Mouse (Mus musculus) frontal cortex, postnatal 25 days (tissue): ENCODE results near the gene Cks1b.
A peak's percentile ranks its signal among the peaks of the same experiment; 100 is the strongest.
"Not testable (repeated sequence)": the region's sequence is repeated elsewhere in the genome, so short reads cannot be mapped to it uniquely, and the experiment has no call there.

Experiments used
- DNase-seq, 2 experiments: peaks; one replicate each; pipeline ENCODE4 v3.0.0; 2022; ENCODE audit warnings: low spot score in 2 of 2

Gene Cks1b

DNA sequence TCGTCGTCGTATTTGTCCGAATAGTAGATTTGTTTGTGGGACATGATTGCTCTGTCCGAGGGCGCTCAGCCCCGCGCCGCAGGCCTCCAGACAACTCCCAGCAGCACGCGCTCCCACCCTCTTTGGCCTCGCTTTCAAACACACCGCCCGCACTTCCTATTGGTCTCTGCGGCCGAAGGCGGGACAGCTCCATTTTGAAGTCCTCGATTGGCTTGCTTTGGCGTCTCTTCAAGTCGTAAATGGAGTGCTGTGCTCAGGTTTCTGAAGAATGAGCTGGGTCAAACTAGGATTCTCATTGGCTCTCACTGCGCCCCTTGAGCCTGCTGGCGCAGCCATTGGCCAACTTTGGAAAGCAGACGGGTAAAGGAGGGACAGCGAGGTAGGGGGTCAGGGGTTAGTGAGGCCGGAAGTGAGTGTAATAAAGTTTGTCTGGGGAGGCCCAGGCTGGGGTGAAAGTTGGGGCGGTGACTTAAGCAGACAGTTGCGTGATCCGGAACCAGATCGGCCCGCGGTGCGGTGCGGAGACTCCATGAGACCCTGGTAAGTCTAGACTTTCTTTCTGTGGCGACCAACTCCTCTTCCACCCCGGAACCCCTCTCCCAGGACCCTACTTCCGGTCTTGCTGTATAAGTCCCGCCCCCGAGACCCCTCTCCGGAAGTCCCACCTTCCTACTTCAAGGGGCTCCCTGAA, at the start of gene Cks1b, which contains the start of gene Shc1:
Cks1b (minus strand) TSS at position 214 of the 691 bp plus-strand sequence.
Shc1 (plus strand) TSS at position 274 of the 691 bp plus-strand sequence.
- peak; percentile 80 to 85 for DNase-seq

DNA sequence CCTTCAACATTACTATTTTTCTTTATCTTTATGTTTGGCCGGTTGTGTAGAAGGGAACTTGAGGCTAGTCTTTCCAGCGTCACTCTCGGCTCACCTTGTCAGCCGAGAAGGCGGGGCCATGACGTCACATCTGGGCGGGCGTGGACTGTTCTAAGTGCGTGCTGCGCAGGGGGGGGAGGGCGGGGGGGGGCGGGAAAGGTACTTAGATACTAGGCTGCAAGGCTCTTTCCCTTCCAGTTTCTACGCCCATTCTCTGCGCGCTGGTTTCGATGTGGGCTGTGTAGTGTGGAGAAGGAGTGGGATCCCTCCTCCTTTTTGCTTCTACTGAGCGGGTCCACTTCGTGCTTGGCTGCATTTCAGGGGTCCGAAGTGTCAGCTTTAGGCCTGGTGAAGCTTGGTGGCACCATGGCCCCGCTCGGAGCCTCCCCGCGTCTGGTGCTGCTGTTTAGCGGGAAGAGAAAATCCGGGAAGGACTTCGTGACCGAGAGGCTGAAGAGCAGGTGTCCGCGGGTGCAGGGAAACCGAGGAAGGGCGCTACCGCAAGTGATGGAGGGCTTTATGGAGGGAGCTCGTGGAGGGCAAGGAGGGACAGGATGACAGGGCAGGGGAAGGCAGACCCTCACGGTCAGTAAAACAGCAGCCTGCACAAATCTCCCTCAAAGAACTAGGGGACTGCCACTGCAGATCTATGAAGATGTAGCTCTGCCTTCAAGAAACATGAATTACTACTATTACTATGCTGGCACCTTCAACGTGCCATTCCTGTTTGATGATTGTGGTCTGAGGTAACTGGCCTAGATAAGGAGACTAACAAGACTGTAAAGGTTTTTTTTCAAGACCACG, 41.0 kb upstream of the Cks1b start:
- peak; percentile 73 to 80 for DNase-seq

DNA sequence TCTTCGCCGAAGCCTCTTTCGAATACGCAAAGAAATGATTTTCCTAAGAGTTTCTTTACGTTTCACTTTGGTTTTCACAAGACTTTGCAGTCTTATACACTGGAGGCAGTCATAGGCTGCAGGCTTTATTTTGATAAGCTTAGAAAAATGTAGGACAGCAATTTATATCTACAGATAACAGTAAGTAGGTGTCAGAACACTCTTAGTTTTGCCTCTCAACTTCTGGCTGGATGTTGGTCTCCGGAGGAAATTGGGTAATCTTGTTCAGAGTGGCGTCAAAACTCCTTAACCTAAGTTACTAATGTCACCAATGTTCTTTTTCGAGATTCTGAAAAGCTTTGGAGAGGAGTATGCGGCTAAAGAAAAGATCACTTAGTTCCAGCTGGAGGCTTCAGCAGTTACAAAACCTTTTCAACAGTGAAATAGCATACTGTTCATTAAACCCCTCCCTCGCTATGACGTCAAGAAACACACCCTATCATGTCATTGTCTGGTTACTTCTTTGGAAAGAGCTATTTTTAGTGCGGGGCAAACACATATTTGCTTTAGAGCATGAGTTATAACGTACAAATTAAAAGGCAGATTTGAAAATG, 40.3 kb upstream of the Cks1b start:
- DNase-seq: no peak

DNA sequence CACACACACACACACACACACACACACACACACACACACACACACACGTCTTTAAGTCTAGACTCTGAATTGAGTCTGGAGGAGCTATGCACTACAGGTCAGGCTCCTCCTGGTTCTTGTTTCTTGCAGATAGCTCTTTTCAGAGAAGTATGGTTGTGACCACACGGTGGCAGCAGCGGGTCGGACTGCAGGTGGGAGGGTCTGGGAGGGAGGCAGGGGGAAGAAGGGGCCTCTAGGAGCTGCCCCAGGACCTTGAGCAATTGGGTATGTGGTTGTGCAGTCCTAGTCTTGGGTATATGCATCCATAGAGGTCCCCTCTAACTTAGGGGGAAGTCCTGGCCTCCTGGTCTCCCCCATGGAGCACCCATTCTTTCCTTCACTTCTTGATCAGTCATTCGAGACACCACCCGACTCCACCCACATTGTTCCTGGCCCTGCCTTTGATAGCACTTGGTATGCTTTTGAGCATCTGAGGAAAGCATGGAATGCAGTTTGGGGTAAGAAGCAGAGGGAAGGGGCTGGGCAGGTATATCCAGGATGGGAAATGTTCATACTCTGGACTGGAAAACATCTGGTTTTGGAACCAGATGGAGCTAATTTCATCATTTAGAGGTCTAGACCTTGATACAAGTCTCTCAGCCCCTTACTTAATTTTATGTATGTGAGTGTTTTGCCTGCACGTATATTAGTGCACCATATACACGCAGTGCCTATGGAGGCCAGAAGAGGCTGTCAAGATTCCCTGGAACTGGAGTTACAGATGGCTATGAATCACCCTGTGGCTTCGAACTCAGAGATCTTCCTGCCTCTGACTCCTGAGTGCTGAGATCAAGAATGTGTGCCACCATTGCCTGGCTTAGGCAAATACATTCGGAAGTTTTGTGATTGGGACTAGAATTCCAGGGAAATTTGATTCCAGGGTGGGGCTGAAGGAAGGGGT, 38.8 kb upstream of the Cks1b start:
- peak; percentile 39 to 45 for DNase-seq

DNA sequence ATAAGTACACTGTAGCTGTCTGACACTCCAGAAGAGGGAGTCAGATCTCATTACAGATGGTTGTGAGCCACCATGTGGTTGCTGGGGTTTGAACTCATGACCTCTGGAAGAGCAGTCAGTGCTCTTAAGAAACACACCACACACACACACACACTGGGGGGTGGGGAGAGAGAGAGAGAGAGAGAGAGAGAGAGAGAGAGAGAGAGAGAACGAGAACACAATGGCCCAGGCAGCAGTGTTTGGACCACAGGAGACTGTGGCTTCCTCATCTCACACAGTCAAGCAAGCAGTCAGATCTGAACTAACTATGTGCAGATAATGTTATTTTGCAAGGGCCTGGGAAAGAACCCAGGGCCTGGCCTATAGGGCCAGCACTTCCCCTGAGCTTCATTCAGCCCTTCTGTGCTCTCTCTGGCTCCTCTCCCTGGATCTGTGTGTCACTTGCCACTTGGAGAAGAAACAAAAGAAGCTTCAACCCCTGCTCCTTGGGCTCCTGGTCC, 37.7 kb upstream of the Cks1b start:
- DNase-seq: no peak

DNA sequence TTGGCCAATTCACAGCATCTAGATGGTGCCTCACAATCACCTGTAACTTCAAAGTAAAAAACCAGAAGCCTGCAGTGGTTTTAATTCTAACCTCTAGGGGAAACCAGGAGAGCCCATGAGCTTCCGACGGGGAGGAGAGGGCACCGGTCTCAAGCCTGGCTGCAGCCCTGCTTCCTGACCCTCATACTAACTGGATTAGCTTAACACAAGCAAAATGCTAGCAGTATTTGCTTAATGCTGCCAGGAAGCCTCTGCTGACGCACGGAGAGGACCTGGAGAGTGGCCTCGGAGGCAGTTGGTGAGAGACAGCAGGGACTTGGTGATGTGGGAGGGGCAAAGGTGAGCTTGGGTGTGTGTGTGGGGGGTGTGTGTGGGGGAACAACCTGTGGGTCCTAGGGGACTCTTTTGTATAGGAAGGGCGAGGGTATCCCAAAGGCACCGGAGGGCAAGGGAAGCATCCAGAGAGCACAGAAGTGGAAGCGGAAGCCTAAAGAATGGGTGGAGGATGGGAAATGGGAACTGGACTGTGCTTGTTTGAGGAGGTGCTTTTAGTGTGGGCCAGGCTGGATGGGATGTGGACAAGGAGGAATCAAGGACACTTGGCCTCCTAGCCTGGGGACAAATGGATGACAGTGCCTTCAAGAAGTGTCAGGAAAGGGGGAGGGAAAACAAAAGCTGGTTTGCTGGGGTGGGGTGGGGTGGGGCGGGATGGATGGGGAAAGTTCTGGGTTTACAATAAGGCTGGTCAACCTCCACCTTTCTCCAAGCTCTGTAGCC, 36.4 kb upstream of the Cks1b start, which contains the start of gene Pmvk:
Pmvk (plus strand) TSS at position 141 of the 777 bp plus-strand sequence.
- DNase-seq: no peak

DNA sequence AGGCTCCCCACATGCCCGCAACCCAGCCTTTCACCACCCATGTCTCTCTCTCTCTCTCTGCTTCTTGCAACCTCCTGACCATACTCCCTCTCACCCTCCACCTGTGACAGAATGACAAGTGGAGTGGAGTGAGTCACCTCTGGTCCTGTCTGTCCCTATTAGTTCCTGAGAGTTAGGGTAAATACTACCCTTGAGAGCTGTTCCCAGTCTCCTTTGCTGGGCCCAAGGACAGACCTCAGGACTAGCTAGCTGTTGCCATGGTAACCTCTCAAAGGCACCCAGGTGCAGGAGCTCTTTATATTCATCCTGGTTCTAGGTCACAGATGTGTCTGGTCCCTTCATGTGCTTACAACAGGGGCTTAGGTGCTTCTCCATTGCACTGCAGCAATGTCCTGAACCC, 33.7 kb upstream of the Cks1b start:
- no peak for DNase-seq

DNA sequence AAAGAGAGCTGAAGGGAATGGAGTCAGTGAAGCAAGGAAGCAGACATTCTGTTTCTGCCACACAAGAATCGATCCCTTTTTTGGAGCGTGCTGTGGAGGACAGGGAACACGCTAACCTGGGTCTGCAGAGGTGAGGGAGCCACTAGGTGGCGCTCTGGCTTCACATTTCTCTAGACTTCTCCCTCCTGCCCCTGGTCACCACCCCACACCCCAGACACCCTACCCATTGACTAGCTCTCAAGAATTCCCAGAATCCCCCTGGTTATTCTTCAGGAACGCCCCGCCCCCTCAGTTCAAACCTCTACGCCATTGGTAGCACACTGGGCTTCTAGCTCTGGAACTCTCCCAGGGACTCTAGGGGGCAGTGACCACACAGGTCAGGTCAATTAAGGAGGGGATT, 31.4 kb upstream of the Cks1b start:
- DNase-seq: peak; percentile 58 to 63

DNA sequence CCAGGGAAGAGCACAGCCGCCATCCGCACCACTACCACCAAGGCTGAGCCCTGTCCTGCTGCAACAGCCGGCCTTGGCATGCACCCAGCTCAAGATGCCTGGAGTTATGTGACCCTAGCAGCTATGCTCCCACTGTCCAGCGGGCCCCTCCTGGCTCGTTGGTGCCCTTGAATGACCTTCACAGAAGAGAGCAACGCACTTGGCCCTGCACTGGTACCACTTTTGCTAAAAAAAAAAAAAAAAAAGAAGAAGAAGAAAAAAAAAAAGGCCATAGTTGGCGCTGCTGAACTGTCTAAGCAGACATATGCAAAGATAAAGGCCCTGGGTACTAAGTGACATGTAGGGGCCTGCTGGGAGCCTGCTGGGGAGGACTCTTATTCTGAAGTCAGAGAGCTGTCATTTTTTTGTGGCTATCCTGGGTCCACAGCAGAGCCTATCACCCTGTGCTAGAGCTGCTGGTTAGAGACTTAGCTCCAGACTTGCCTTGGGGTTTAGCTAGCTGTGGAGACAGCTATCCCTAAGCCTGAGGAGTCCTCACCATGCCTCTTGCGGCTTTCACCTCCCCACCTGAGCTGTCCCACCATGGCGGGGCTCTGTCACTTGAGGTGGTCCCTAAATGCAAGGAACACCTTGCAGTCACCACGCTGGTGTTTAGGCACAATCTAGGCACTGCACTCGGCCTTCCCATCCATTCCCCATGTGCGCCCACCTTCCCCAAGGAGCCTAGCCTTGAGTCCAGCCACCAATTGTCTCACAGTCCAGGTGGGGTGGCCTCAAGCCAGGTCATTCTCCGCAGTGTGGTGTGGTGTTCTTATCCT, 30.7 kb upstream of the Cks1b start:
- DNase-seq: no peak

DNA sequence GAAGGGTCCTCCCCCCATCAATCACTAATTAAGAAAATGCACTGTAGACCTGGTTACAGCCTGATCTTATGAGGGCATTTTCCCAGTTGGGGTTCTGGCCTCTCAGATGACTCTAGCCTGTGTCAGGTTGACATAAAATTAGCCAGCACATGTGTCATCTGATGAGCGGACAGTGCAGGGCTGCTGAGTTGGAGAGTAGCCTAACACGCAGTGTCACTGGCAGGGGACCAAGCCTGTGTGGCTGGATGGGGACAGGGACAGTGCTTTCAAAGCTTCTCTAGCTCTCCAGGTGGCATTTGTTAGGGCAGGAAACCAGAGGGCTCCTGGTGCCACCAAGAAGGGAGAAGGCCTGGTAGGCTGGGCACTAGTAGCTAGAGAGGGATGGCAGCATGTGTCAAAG, 22.5 kb upstream of the Cks1b start:
- no peak for DNase-seq

DNA sequence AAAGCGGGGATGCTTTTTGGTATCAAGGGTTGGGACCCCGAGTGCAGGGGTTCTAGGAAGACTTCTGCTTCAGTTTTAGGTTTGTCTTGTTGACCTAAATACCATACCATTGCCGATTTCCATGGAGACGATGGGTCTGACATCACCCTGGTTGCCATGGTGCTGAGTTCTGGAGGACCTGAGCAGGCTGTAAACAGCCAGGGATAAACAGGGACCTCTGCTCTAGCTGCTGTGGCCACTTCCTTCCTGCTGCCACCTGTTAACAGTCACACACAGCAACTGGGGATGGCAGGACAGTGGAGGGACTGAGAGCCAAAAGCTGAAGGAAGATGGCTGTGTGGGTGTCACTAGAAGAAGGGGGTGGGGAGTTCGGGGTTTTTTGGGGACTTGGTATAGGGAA, 19.1 kb upstream of the Cks1b start:
- no peak for DNase-seq

DNA sequence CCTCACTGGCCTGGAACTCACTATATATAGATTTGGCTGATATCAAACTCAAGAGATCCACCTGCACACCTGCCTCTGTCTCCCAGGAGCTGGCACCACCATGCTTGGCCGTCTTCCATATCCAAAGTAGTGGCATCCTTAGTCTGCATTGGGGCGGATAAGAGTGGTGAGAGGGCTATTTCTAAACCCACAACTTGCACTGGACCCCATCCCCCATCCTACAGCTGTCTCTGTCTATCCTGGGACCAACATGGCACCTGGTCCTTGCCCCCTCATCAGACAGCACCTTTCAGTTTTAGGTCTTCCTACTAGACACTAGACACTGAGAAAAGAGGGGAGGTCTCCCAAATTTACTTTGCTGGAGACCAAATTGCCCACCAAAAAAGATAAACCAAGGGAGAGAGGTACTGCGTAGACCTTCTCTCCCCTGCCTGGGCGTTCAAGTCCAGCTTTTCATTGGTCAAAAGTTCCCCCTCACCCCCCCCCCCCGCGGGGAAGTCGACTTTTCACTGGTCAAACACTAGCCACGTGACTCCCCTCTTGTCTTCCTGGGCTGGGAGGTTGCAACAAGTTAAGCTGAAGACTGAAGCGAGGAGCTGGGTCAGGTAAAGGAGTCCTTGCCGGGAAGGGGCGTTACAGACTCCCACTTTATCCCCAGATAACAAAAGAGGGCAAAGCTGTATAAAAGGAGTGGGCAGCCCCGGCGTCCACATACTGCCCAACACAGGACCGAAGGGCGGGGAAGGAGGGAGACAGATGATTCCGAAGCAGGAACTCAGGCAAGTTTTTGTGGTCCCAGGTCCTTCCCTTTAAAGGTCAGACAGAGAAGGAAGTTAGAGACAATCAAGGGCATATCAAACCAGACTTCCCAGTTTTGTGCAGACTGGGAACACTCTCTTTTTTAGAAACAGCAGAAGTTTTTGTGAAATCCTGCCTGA, 18.3 kb upstream of the Cks1b start, which contains the start of gene Pbxip1:
Pbxip1 (plus strand) TSS at position 531 of the 938 bp plus-strand sequence.
- no peak for DNase-seq

DNA sequence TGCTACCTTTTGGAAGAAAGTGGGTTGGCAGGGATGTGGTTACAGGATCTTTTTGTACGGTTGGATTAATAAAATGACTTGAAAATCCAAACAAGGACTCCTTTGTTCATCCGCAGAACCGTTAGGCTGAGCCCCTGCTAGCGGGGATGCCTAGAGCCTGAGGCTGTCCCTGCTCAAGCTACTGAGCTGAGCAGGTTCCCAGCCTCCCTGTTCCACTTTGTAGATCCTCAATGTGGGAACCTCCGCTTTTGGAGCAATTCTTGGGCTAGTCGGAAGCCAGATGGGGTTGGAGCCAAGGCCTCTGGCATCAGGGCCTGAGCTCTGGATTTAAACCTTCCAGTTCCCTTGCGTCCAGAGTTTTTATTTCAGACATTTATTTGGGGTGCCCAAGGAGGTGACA, 16.9 kb upstream of the Cks1b start:
- no peak for DNase-seq

DNA sequence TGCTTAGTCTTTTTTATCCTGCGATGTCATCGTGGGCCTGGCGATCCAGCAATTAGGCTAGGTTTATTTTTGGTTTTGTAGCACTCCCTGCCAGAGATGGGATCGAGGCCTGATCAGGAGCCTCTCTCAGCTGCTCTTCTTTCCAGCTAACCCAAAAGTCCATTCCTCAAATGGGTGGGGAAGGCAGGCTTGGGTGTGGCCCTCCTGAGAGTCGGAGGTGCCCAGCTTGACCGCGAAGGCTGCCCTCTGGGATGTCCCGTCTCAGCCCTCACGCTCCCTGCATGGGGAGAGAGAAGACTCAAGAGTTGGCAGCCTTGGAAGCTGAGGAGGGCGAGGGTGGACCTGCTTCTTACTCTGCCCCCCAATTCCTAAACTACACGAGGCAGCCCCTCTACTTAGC, 16.3 kb upstream of the Cks1b start:
- DNase-seq: no peak

DNA sequence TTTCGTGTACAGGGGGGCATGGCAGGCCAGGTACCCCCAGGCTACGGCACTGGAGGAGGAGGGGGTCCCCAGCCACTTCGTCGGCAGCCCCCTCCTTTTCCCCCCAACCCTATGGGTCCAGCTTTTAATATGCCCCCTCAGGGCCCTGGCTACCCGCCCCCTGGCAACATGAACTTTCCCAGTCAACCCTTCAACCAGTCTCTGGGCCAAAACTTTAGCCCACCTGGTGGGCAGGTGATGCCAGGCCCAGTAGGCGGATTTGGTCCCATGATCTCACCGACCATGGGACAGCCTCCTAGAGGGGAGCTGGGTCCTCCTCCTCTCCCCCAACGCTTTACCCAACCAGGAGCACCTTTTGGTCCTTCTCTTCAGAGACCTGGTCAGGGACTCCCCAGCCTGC, 14.4 kb upstream of the Cks1b start:
- no peak for DNase-seq

DNA sequence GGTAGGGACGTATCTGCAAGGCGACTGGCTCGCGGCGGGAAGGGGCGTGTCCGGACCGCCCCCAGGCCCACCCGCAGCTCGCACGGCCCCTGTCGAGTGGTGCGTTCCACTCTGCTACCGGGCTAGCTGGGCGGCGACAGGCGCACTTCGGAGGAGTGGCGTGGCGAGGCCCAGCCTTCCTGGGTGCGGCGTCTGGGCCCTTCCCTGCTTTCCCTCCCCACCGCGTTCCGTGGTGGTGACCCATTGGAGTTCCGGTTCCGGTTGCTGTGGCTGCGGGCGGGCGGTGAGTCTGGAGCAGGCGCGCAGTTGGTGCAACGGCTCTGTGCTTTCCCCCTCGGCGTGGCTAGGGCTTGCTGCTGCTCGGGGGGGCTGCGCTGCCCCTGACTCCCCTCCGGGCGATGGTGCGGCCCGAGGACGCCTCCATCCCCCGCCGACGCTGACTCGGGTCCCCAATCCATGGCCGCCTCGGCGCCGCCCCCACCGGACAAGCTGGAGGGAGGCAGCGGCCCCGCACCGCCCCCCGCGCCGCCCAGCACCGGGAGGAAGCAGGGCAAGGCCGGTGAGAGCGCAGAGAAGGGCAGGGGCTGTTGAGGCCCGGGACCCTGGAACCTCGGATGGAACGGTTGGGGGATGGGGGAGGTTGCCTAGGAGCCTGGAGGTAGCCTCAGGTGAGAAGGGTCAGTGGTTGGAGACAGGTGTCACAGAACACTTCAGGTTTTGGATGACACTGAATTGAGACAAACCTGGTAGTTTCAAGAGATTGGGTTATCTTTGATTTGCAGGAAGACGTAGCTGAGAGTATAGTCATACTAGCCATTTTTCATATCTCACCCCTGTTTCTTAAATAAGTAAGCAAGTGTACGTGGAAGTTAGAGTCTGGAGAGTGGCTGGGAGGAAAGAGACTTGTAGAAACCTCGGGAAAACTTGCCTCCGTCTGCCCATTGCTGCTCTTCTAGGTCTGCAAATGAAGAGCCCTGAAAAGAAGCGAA, 12.3 kb upstream of the Cks1b start, which contains the start of gene Pygo2:
Pygo2 (plus strand) TSS at position 44 of the 989 bp plus-strand sequence.
- DNase-seq: peak; percentile 83 to 92

DNA sequence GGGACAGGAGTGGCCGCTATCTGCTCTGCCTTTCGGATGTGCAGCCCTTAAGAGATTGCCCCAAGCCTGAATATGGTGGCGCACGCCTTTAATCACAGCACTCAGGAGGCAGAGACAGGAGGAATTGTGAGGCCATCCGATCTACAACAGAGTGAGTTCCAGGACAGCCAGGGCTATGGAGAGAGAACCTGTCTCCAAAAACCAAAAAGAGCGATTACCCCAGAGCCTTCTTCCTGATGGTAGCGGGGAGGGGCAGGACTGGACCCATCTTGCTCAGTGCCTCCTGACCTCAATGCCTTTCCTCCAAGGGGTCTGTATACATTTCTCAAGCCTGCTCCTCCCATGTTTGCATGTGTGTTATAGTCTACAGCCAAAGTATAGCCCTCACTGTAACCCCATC, 10.8 kb upstream of the Cks1b start:
- not testable (repeated sequence) for DNase-seq
